Mouse (Mus musculus) urinary bladder, postnatal 36 days (tissue): Measurements from ENCODE around the gene Ostm1.

ENCODE experiments used
- DNase-seq, 2 experiments: peaks; one replicate each; pipeline ENCODE4 v3.0.0; 2022; ENCODE audit warnings: low spot score in 2 of 2, mixed read lengths in 1 of 2

Gene Ostm1

GRCm38 (mm10) chr10:42583902-42584435, 347 bp downstream of the Ostm1 start:
- DNase-seq = no peak

- no peak for DNase-seq
Measured at GRCm38 (mm10) chr10:42584436-42584983, 888 bp downstream of the Ostm1 start.

GRCm38 (mm10) chr10:42585156-42585555, 1.5 kb downstream of the Ostm1 start:
- DNase-seq = no peak

GRCm38 (mm10) chr10:42585596-42586305, 2.1 kb downstream of the Ostm1 start:
- no peak for DNase-seq

GRCm38 (mm10) chr10:42587961-42588750, 4.5 kb downstream of the Ostm1 start:
- DNase-seq = no peak

GRCm38 (mm10) chr10:42589505-42589904, 5.9 kb downstream of the Ostm1 start:
- DNase-seq = no peak

- no peak for DNase-seq
Measured at GRCm38 (mm10) chr10:42590261-42591184, 6.9 kb downstream of the Ostm1 start.

- no peak for DNase-seq
Measured at GRCm38 (mm10) chr10:42591185-42591992, 7.8 kb downstream of the Ostm1 start.

- no peak for DNase-seq
Measured at GRCm38 (mm10) chr10:42591993-42592686, 8.5 kb downstream of the Ostm1 start.

GRCm38 (mm10) chr10:42593201-42593600, 9.6 kb downstream of the Ostm1 start:
- no peak for DNase-seq

- no peak for DNase-seq
Measured at GRCm38 (mm10) chr10:42598615-42599014, 15.0 kb downstream of the Ostm1 start.

GRCm38 (mm10) chr10:42601556-42601955, 17.9 kb downstream of the Ostm1 start:
- no peak for DNase-seq

- DNase-seq = no peak
Measured at GRCm38 (mm10) chr10:42604874-42605273, 21.3 kb downstream of the Ostm1 start.

GRCm38 (mm10) chr10:42606757-42607156, 23.1 kb downstream of the Ostm1 start:
- DNase-seq = no peak

- no peak for DNase-seq
Measured at GRCm38 (mm10) chr10:42613075-42613474, 29.5 kb downstream of the Ostm1 start.

- DNase-seq = no peak
Measured at GRCm38 (mm10) chr10:42613639-42614381, 30.2 kb downstream of the Ostm1 start.

GRCm38 (mm10) chr10:42614766-42615165, 31.1 kb downstream of the Ostm1 start:
- DNase-seq = no peak

- no peak for DNase-seq
Measured at GRCm38 (mm10) chr10:42618291-42618690, 34.7 kb downstream of the Ostm1 start.

- no peak for DNase-seq
Measured at GRCm38 (mm10) chr10:42625907-42626306, 42.3 kb downstream of the Ostm1 start.
